Mouse (Mus musculus): ENCODE measurements around the gene Ermp1. TPM values are rescaled to one million over a fixed set of nuclear protein-coding genes. Genes with fewer than 3 reads are reported as not detected.

Ermp1 gene
- total and polyA plus RNA-seq, 3 experiments = 68.4 to 167 (median 82.0) TPM

- TF ChIP-seq CTCF (IDR thresholded peaks at IDR 0.05 in 2 of 3, conservative IDR thresholded peaks at IDR 0.05 in 1 of 3; ENCODE audit: control insufficient read depth in 1 of 3, insufficient read depth in 1 of 3, low read depth in 2 of 3, low read length in 3 of 3, poor library complexity in 1 of 3, severe bottlenecking in 1 of 3) (no peak), MYC (IDR thresholded peaks at IDR 0.05; ENCODE audit: low read depth, low read length) (no peak), EP300 (IDR thresholded peaks at IDR 0.05; ENCODE audit: low read depth in 1 of 2, low read length in 2 of 2) (no peak), MAFK (IDR thresholded peaks at IDR 0.05; ENCODE audit: borderline replicate concordance, low read depth, low read length) (no peak), BHLHE40 (IDR thresholded peaks at IDR 0.05; ENCODE audit: borderline replicate concordance, low read depth, low read length) (no peak), MYB (IDR thresholded peaks at IDR 0.05; ENCODE audit: low read depth, low read length) (no peak), TCF12 (IDR thresholded peaks at IDR 0.05; ENCODE audit: low read depth, low read length) (no peak), TBP (IDR thresholded peaks at IDR 0.05; ENCODE audit: low read depth, low read length) (no peak), USF1 (IDR thresholded peaks at IDR 0.05; ENCODE audit: low read depth, low read length) (no peak), ZKSCAN1 (IDR thresholded peaks at IDR 0.05; ENCODE audit: low read depth, low read length) (no peak), GATA1 (IDR thresholded peaks at IDR 0.05; ENCODE audit: low read depth, low read length) (no peak), ZC3H11A (IDR thresholded peaks at IDR 0.05; ENCODE audit: low read depth, low read length) (no peak), CHD1 (IDR thresholded peaks at IDR 0.05; ENCODE audit: low read depth, low read length) (no peak), RAD21 (IDR thresholded peaks at IDR 0.05; ENCODE audit: low read depth, low read length) (no peak), MAX (IDR thresholded peaks at IDR 0.05; ENCODE audit: low read length) (no peak), RCOR1 (IDR thresholded peaks at IDR 0.05; ENCODE audit: low read depth, low read length) (no peak), TAL1 (IDR thresholded peaks at IDR 0.05; ENCODE audit: low read length) (no peak), MAZ (IDR thresholded peaks at IDR 0.05; ENCODE audit: low read depth, low read length) (no peak), SMC3 (IDR thresholded peaks at IDR 0.05; ENCODE audit: low read depth, low read length) (no peak)
- DNase-seq (ENCODE audit: low read depth, low spot score) = no peak
- no peaks in the 10 kb centered on the region for H3K79me2 ChIP-seq (ENCODE audit: control insufficient read depth, insufficient read depth, low read length, poor library complexity)
- no peak overlapping the region for H3K4me3 ChIP-seq (ENCODE audit: control insufficient read depth in 1 of 2, insufficient read depth in 1 of 2, low read depth in 2 of 2, low read length in 2 of 2)
- H3K9me3 ChIP-seq (replicated peaks; ENCODE audit: insufficient read depth, low read length) = no peaks in the 10 kb centered on the region
- peaks cover 7 to 52% of the 10 kb centered on the region in 2 experiments for H3K36me3 ChIP-seq (ENCODE audit: control insufficient read depth in 1 of 2, insufficient read depth in 2 of 2, low read length in 2 of 2)
- no peaks in the 10 kb centered on the region for H3K27me3 ChIP-seq (ENCODE audit: control insufficient read depth in 1 of 2, insufficient read depth in 2 of 2, low read length in 2 of 2)
- no peaks in the 10 kb centered on the region; a peak in 1 of 4 replicates for H3K4me1 ChIP-seq (ENCODE audit: control insufficient read depth in 1 of 2, insufficient read depth in 2 of 2, low read length in 2 of 2)
- no peak overlapping the region for H3K27ac ChIP-seq (ENCODE audit: control insufficient read depth, low read depth, low read length)
- no peak overlapping the region for H3K9ac ChIP-seq (ENCODE audit: control insufficient read depth, low read depth, low read length, poor library complexity, severe bottlenecking)
Observed at GRCm38 (mm10) chr19:29608212-29608611, 40.0 kb downstream of the Ermp1 start.

GRCm38 (mm10) chr19:29607521-29607920, 40.7 kb downstream of the Ermp1 start:
- Histone ChIP-seq H3K4me1 (ENCODE audit: control insufficient read depth in 1 of 2, insufficient read depth in 2 of 2, low read length in 2 of 2) (no peaks in the 10 kb centered on the region; a peak in 1 of 4 replicates), H3K79me2 (ENCODE audit: control insufficient read depth, insufficient read depth, low read length, poor library complexity) (no peaks in the 10 kb centered on the region), H3K9me3 (replicated peaks; ENCODE audit: insufficient read depth, low read length) (no peaks in the 10 kb centered on the region), H3K36me3 (ENCODE audit: control insufficient read depth in 1 of 2, insufficient read depth in 2 of 2, low read length in 2 of 2) (peaks cover 8 to 52% of the 10 kb centered on the region in 2 experiments), H3K9ac (ENCODE audit: control insufficient read depth, low read depth, low read length, poor library complexity, severe bottlenecking) (no peak overlapping the region), H3K4me3 (ENCODE audit: control insufficient read depth in 1 of 2, insufficient read depth in 1 of 2, low read depth in 2 of 2, low read length in 2 of 2) (no peak overlapping the region), H3K27me3 (ENCODE audit: control insufficient read depth in 1 of 2, insufficient read depth in 2 of 2, low read length in 2 of 2) (no peaks in the 10 kb centered on the region), H3K27ac (ENCODE audit: control insufficient read depth, low read depth, low read length) (no peak overlapping the region)
- no peak for DNase-seq (ENCODE audit: low read depth, low spot score)
- TF ChIP-seq NRF1 (IDR thresholded peaks at IDR 0.05; ENCODE audit: insufficient read depth, low read depth, low read length, poor library complexity, severe bottlenecking) = no peak
- TF ChIP-seq TBP (IDR thresholded peaks at IDR 0.05; ENCODE audit: low read depth, low read length) = no peak
- TF ChIP-seq MYB (IDR thresholded peaks at IDR 0.05; ENCODE audit: low read depth, low read length) = no peak
- TF ChIP-seq KAT2A (conservative IDR thresholded peaks at IDR 0.05; ENCODE audit: low read depth, low read length) = no peak
- TF ChIP-seq NELFE (IDR thresholded peaks at IDR 0.05; ENCODE audit: low read depth, low read length) = no peak
- TF ChIP-seq SIN3A (IDR thresholded peaks at IDR 0.05; ENCODE audit: low read length) = no peak
- no peak for TF ChIP-seq CTCF (IDR thresholded peaks at IDR 0.05 in 2 of 3, conservative IDR thresholded peaks at IDR 0.05 in 1 of 3; ENCODE audit: control insufficient read depth in 1 of 3, insufficient read depth in 1 of 3, low read depth in 2 of 3, low read length in 3 of 3, poor library complexity in 1 of 3, severe bottlenecking in 1 of 3)
- no peak; the same call in 1 of the 2 replicates for TF ChIP-seq CHD2 (IDR thresholded peaks at IDR 0.05; ENCODE audit: low read length)
- TF ChIP-seq GABPA (IDR thresholded peaks at IDR 0.05; ENCODE audit: low read depth, low read length) = no peak
- TF ChIP-seq MYC (IDR thresholded peaks at IDR 0.05; ENCODE audit: low read depth, low read length) = no peak
- TF ChIP-seq MAX (IDR thresholded peaks at IDR 0.05; ENCODE audit: low read length) = no peak
- TF ChIP-seq ELF1 (IDR thresholded peaks at IDR 0.05; ENCODE audit: low read depth, low read length) = no peak
- TF ChIP-seq MXI1 (IDR thresholded peaks at IDR 0.05; ENCODE audit: low read depth, low read length) = no peak
- TF ChIP-seq RAD21 (IDR thresholded peaks at IDR 0.05; ENCODE audit: low read depth, low read length) = no peak
- no peak for TF ChIP-seq HCFC1 (IDR thresholded peaks at IDR 0.05; ENCODE audit: low read depth, low read length)
- TF ChIP-seq CHD1 (IDR thresholded peaks at IDR 0.05; ENCODE audit: low read depth, low read length) = 0 out of 2 replicates have a peak, but pooled peaks have one; percentile 57
- peak; percentile 61; the same call in 1 of the 2 replicates for TF ChIP-seq ZMIZ1 (IDR thresholded peaks at IDR 0.05; ENCODE audit: low read depth, low read length)
- no peak for TF ChIP-seq EP300 (IDR thresholded peaks at IDR 0.05; ENCODE audit: low read depth in 1 of 2, low read length in 2 of 2)
- no peak for TF ChIP-seq ZC3H11A (IDR thresholded peaks at IDR 0.05; ENCODE audit: low read depth, low read length)
- TF ChIP-seq RCOR1 (IDR thresholded peaks at IDR 0.05; ENCODE audit: low read depth, low read length) = no peak
- no peak for TF ChIP-seq SMC3 (IDR thresholded peaks at IDR 0.05; ENCODE audit: low read depth, low read length)
- peak; percentile 59 for TF ChIP-seq POLR2AphosphoS2 (IDR thresholded peaks at IDR 0.05; ENCODE audit: low read length)
- 0 out of 4 replicates have a peak, but pooled peaks of 1 of the 2 experiments have one; percentile 9 for TF ChIP-seq POLR2A (IDR thresholded peaks at IDR 0.05; ENCODE audit: control insufficient read depth in 1 of 2, insufficient read depth in 1 of 2, low read depth in 1 of 2, low read length in 2 of 2, poor library complexity in 1 of 2)
- TF ChIP-seq USF1 (IDR thresholded peaks at IDR 0.05; ENCODE audit: low read depth, low read length) = no peak

Measured in MEL (cell line).